Mouse (Mus musculus): ENCODE measurements around the gene Cyp24a1. TPM values are rescaled to one million over a fixed set of nuclear protein-coding genes. Genes with fewer than 3 reads are reported as not detected.

The Cyp24a1 gene
- total and polyA plus RNA-seq, 3 experiments: 0.01 TPM; not detected in 2

DNA sequence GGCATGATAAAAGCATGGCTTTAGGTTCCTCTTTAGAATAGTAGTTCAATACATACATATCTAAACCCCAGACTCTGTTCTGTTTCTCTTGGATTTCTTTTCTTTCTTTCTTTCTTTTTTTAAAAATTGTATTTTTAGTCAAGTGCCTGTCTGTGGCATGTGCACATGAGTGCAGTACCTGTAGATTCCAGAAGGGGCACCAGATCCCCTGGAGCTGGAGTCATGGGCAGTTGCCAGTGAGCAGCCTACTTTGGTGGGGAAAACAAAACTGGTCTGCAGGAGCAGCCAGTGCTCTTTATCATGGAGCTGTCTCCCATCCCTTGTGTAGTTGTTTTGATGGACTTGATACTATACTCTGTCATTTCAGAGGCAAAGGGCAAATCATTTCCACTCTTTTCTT, 28.9 kb downstream of the Cyp24a1 start:
- no peak for TF ChIP-seq POLR2AphosphoS5 (IDR thresholded peaks at IDR 0.05; ENCODE audit: borderline replicate concordance, low read depth, low read length)
- TF ChIP-seq CTCF (IDR thresholded peaks at IDR 0.05 in 2 of 3, conservative IDR thresholded peaks at IDR 0.05 in 1 of 3; ENCODE audit: control insufficient read depth in 1 of 3, insufficient read depth in 1 of 3, low read depth in 2 of 3, low read length in 3 of 3, poor library complexity in 1 of 3, severe bottlenecking in 1 of 3): peak in 2 of 3 experiments; percentile 12 to 21; a peak in 2 of 6 replicates
- TF ChIP-seq POLR2A (IDR thresholded peaks at IDR 0.05; ENCODE audit: control insufficient read depth in 1 of 2, insufficient read depth in 1 of 2, low read depth in 1 of 2, low read length in 2 of 2, poor library complexity in 1 of 2): no peak
- TF ChIP-seq USF1 (IDR thresholded peaks at IDR 0.05; ENCODE audit: low read depth, low read length): no peak
- H3K9me3 ChIP-seq (replicated peaks; ENCODE audit: insufficient read depth, low read length): no peaks in the 10 kb centered on the region
- no peaks in the 10 kb centered on the region for H3K27me3 ChIP-seq (ENCODE audit: control insufficient read depth in 1 of 2, insufficient read depth in 2 of 2, low read length in 2 of 2)
- H3K4me1 ChIP-seq (ENCODE audit: control insufficient read depth in 1 of 2, insufficient read depth in 2 of 2, low read length in 2 of 2): no peaks in the 10 kb centered on the region
- no peak overlapping the region for H3K27ac ChIP-seq (ENCODE audit: control insufficient read depth, low read depth, low read length)
- DNase-seq (ENCODE audit: low read depth, low spot score): peak; percentile 12
- H3K36me3 ChIP-seq (ENCODE audit: control insufficient read depth in 1 of 2, insufficient read depth in 2 of 2, low read length in 2 of 2): no peaks in the 10 kb centered on the region
- no peak overlapping the region for H3K4me3 ChIP-seq (ENCODE audit: control insufficient read depth in 1 of 2, insufficient read depth in 1 of 2, low read depth in 2 of 2, low read length in 2 of 2)
- no peak overlapping the region for H3K9ac ChIP-seq (ENCODE audit: control insufficient read depth, low read depth, low read length, poor library complexity, severe bottlenecking)
- H3K79me2 ChIP-seq (ENCODE audit: control insufficient read depth, insufficient read depth, low read length, poor library complexity): no peaks in the 10 kb centered on the region

DNA sequence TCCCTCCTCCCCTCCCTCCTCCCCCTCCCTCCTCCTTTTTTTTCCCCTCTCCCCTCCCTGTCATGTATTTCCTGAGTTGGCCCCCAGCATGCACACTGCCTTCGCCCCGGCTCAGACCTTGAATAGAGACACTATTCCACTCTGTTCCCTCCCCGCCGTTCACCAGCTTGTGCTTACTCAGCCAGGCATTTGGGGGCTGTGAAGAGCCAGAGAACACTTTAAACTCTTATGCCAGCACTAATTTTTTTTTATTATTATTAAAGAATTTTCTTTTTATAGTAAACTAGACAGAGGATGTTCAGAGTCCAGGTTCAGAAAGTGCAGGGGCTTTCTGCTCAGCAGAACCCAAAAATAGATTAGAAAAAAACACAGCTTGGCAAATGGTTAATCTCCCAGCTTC, 32.1 kb downstream of the Cyp24a1 start:
- no peaks in the 10 kb centered on the region for H3K4me1 ChIP-seq (ENCODE audit: control insufficient read depth in 1 of 2, insufficient read depth in 2 of 2, low read length in 2 of 2)
- no peaks in the 10 kb centered on the region for H3K27me3 ChIP-seq (ENCODE audit: control insufficient read depth in 1 of 2, insufficient read depth in 2 of 2, low read length in 2 of 2)
- no peaks in the 10 kb centered on the region for H3K9me3 ChIP-seq (replicated peaks; ENCODE audit: insufficient read depth, low read length)
- H3K27ac ChIP-seq (ENCODE audit: control insufficient read depth, low read depth, low read length): no peak overlapping the region
- no peak for TF ChIP-seq UBTF (IDR thresholded peaks at IDR 0.05; ENCODE audit: borderline replicate concordance, insufficient read depth, low read depth, low read length)
- TF ChIP-seq ELF1 (IDR thresholded peaks at IDR 0.05; ENCODE audit: low read depth, low read length): no peak
- TF ChIP-seq TAL1 (IDR thresholded peaks at IDR 0.05; ENCODE audit: low read length): no peak
- TF ChIP-seq CHD2 (IDR thresholded peaks at IDR 0.05; ENCODE audit: low read length): no peak
- no peak for TF ChIP-seq MAFK (IDR thresholded peaks at IDR 0.05; ENCODE audit: borderline replicate concordance, low read depth, low read length)
- no peak for TF ChIP-seq RCOR1 (IDR thresholded peaks at IDR 0.05; ENCODE audit: low read depth, low read length)
- no peak for TF ChIP-seq POLR2AphosphoS2 (IDR thresholded peaks at IDR 0.05; ENCODE audit: low read length)
- no peak for TF ChIP-seq KAT2A (conservative IDR thresholded peaks at IDR 0.05; ENCODE audit: low read depth, low read length)
- no peak for TF ChIP-seq HCFC1 (IDR thresholded peaks at IDR 0.05; ENCODE audit: low read depth, low read length)
- TF ChIP-seq ZKSCAN1 (IDR thresholded peaks at IDR 0.05; ENCODE audit: low read depth, low read length): no peak
- no peak for TF ChIP-seq ZMIZ1 (IDR thresholded peaks at IDR 0.05; ENCODE audit: low read depth, low read length)
- DNase-seq (ENCODE audit: low read depth, low spot score): no peak
- no peaks in the 10 kb centered on the region for H3K79me2 ChIP-seq (ENCODE audit: control insufficient read depth, insufficient read depth, low read length, poor library complexity)
- no peak overlapping the region for H3K4me3 ChIP-seq (ENCODE audit: control insufficient read depth in 1 of 2, insufficient read depth in 1 of 2, low read depth in 2 of 2, low read length in 2 of 2)
- no peak overlapping the region for H3K9ac ChIP-seq (ENCODE audit: control insufficient read depth, low read depth, low read length, poor library complexity, severe bottlenecking)
- no peaks in the 10 kb centered on the region for H3K36me3 ChIP-seq (ENCODE audit: control insufficient read depth in 1 of 2, insufficient read depth in 2 of 2, low read length in 2 of 2)

DNA sequence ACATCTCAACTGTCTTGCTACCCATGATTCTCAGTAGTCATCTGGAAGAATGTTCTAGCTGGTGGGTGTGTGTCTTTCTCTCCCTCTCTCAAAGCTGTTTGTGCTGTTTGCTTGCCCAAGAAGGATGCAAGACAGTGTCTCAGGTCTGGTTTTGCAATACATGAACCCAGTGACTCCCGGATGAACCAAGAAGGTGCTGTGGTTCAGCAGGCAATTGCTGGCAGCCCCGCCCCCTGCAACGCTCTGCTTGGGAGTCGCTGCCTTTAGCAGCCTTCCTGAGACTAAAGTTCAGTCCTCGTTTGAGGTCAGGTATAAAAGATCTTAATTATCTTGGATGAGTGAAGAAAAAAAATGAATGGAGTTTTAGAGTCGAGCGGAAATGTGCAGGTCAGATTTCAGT, 35.3 kb downstream of the Cyp24a1 start:
- no peak for DNase-seq (ENCODE audit: low read depth, low spot score)
- no peaks in the 10 kb centered on the region for H3K79me2 ChIP-seq (ENCODE audit: control insufficient read depth, insufficient read depth, low read length, poor library complexity)
- no peak overlapping the region for H3K4me3 ChIP-seq (ENCODE audit: control insufficient read depth in 1 of 2, insufficient read depth in 1 of 2, low read depth in 2 of 2, low read length in 2 of 2)
- H3K27me3 ChIP-seq (ENCODE audit: control insufficient read depth in 1 of 2, insufficient read depth in 2 of 2, low read length in 2 of 2): no peaks in the 10 kb centered on the region
- H3K9ac ChIP-seq (ENCODE audit: control insufficient read depth, low read depth, low read length, poor library complexity, severe bottlenecking): no peak overlapping the region
- no peaks in the 10 kb centered on the region for H3K9me3 ChIP-seq (replicated peaks; ENCODE audit: insufficient read depth, low read length)
- H3K36me3 ChIP-seq (ENCODE audit: control insufficient read depth in 1 of 2, insufficient read depth in 2 of 2, low read length in 2 of 2): no peaks in the 10 kb centered on the region
- no peaks in the 10 kb centered on the region for H3K4me1 ChIP-seq (ENCODE audit: control insufficient read depth in 1 of 2, insufficient read depth in 2 of 2, low read length in 2 of 2)
- H3K27ac ChIP-seq (ENCODE audit: control insufficient read depth, low read depth, low read length): no peak overlapping the region
- TF ChIP-seq BHLHE40 (IDR thresholded peaks at IDR 0.05; ENCODE audit: borderline replicate concordance, low read depth, low read length) (no peak), GABPA (IDR thresholded peaks at IDR 0.05; ENCODE audit: low read depth, low read length) (no peak), ZKSCAN1 (IDR thresholded peaks at IDR 0.05; ENCODE audit: low read depth, low read length) (no peak), GATA1 (IDR thresholded peaks at IDR 0.05; ENCODE audit: low read depth, low read length) (no peak), UBTF (IDR thresholded peaks at IDR 0.05; ENCODE audit: borderline replicate concordance, insufficient read depth, low read depth, low read length) (no peak), MAFK (IDR thresholded peaks at IDR 0.05; ENCODE audit: borderline replicate concordance, low read depth, low read length) (no peak), SMC3 (IDR thresholded peaks at IDR 0.05; ENCODE audit: low read depth, low read length) (no peak), NELFE (IDR thresholded peaks at IDR 0.05; ENCODE audit: low read depth, low read length) (no peak), TBP (IDR thresholded peaks at IDR 0.05; ENCODE audit: low read depth, low read length) (no peak), SIN3A (IDR thresholded peaks at IDR 0.05; ENCODE audit: low read length) (no peak), CHD1 (IDR thresholded peaks at IDR 0.05; ENCODE audit: low read depth, low read length) (no peak), KAT2A (conservative IDR thresholded peaks at IDR 0.05; ENCODE audit: low read depth, low read length) (no peak), MYC (IDR thresholded peaks at IDR 0.05; ENCODE audit: low read depth, low read length) (no peak), RAD21 (IDR thresholded peaks at IDR 0.05; ENCODE audit: low read depth, low read length) (no peak), CHD2 (IDR thresholded peaks at IDR 0.05; ENCODE audit: low read length) (no peak), CTCF (IDR thresholded peaks at IDR 0.05 in 2 of 3, conservative IDR thresholded peaks at IDR 0.05 in 1 of 3; ENCODE audit: control insufficient read depth in 1 of 3, insufficient read depth in 1 of 3, low read depth in 2 of 3, low read length in 3 of 3, poor library complexity in 1 of 3, severe bottlenecking in 1 of 3) (no peak), NRF1 (IDR thresholded peaks at IDR 0.05; ENCODE audit: insufficient read depth, low read depth, low read length, poor library complexity, severe bottlenecking) (no peak), ELF1 (IDR thresholded peaks at IDR 0.05; ENCODE audit: low read depth, low read length) (no peak)

Measured in MEL (cell line).